Mouse (Mus musculus): ENCODE data around the gene Gfi1b. TPM values are rescaled to one million over a fixed set of nuclear protein-coding genes. Genes with fewer than 3 reads are reported as not detected.

Gfi1b gene
- polyA plus RNA-seq, 1 experiment from 2014 or later = 2.2 TPM

GRCm38 (mm10) chr2:28618777-28619336 is 2.9 kb downstream of the Gfi1b start:
- DNase-seq (ENCODE audit: low spot score) = no peak
- Histone ChIP-seq H3K27me3 (ENCODE audit: control insufficient read depth, insufficient read depth, low read length) (peaks cover 19% of the 10 kb centered on the region), H3K4me1 (ENCODE audit: control insufficient read depth, insufficient read depth, low read length) (no peaks in the 10 kb centered on the region), H3K9ac (ENCODE audit: low read length) (no peak overlapping the region), H3K4me2 (ENCODE audit: low read depth, severe bottlenecking) (no peak overlapping the region), H3K9me3 (ENCODE audit: control insufficient read depth, low read length) (no peaks in the 10 kb centered on the region), H3K27ac (replicated peaks; ENCODE audit: low read depth, low read length) (no peak overlapping the region), H3K4me3 (ENCODE audit: low read depth, low read length) (no peak overlapping the region), H3K36me3 (ENCODE audit: control insufficient read depth, insufficient read depth, low read length) (no peaks in the 10 kb centered on the region; the same call in 1 of the 2 replicates)
- ATAC-seq (ENCODE audit: insufficient number of reproducible peaks, low FRiP score, low TSS enrichment, low read depth) = no peak
- WGBS = 79% methylated on average over 6 of the region's 6 CpGs

GRCm38 (mm10) chr2:28617498-28618486 is 4.0 kb downstream of the Gfi1b start:
- WGBS = 76% methylated on average over 8 of the region's 8 CpGs
- ATAC-seq (ENCODE audit: insufficient number of reproducible peaks, low FRiP score, low TSS enrichment, low read depth) = no peak
- H3K27ac ChIP-seq (replicated peaks; ENCODE audit: low read depth, low read length) = no peak overlapping the region
- no peak overlapping the region for H3K4me2 ChIP-seq (ENCODE audit: low read depth, severe bottlenecking)
- DNase-seq (ENCODE audit: low spot score) = no peak
- H3K9ac ChIP-seq (ENCODE audit: low read length) = no peak overlapping the region
- H3K4me1 ChIP-seq (ENCODE audit: control insufficient read depth, insufficient read depth, low read length) = no peaks in the 10 kb centered on the region
- no peaks in the 10 kb centered on the region; the same call in 1 of the 2 replicates for H3K36me3 ChIP-seq (ENCODE audit: control insufficient read depth, insufficient read depth, low read length)
- H3K4me3 ChIP-seq (ENCODE audit: low read depth, low read length) = no peak overlapping the region
- peaks cover 19% of the 10 kb centered on the region for H3K27me3 ChIP-seq (ENCODE audit: control insufficient read depth, insufficient read depth, low read length)
- H3K9me3 ChIP-seq (ENCODE audit: control insufficient read depth, low read length) = no peaks in the 10 kb centered on the region

- H3K36me3 ChIP-seq (ENCODE audit: control insufficient read depth, insufficient read depth, low read length) = no peaks in the 10 kb centered on the region; the same call in 1 of the 2 replicates
- H3K4me2 ChIP-seq (ENCODE audit: low read depth, severe bottlenecking) = no peak overlapping the region
- no peaks in the 10 kb centered on the region for H3K9me3 ChIP-seq (ENCODE audit: control insufficient read depth, low read length)
- H3K4me1 ChIP-seq (ENCODE audit: control insufficient read depth, insufficient read depth, low read length) = no peaks in the 10 kb centered on the region
- H3K9ac ChIP-seq (ENCODE audit: low read length) = no peak overlapping the region
- 81% methylated on average over 9 of the region's 9 CpGs for WGBS
- peaks cover 15% of the 10 kb centered on the region for H3K27me3 ChIP-seq (ENCODE audit: control insufficient read depth, insufficient read depth, low read length)
- ATAC-seq (ENCODE audit: insufficient number of reproducible peaks, low FRiP score, low TSS enrichment, low read depth) (no peak), DNase-seq (ENCODE audit: low spot score) (no peak)
- no peak overlapping the region for H3K27ac ChIP-seq (replicated peaks; ENCODE audit: low read depth, low read length)
- H3K4me3 ChIP-seq (ENCODE audit: low read depth, low read length) = no peak overlapping the region
These were observed 4.9 kb downstream of the Gfi1b start for GRCm38 (mm10) chr2:28616874-28617273.

- ATAC-seq (ENCODE audit: insufficient number of reproducible peaks, low FRiP score, low TSS enrichment, low read depth) (no peak), DNase-seq (ENCODE audit: low spot score) (no peak)
- no peaks in the 10 kb centered on the region for H3K4me1 ChIP-seq (ENCODE audit: control insufficient read depth, insufficient read depth, low read length)
- no peak overlapping the region for H3K27ac ChIP-seq (replicated peaks; ENCODE audit: low read depth, low read length)
- peaks cover 9% of the 10 kb centered on the region for H3K27me3 ChIP-seq (ENCODE audit: control insufficient read depth, insufficient read depth, low read length)
- no peak overlapping the region for H3K4me3 ChIP-seq (ENCODE audit: low read depth, low read length)
- no peaks in the 10 kb centered on the region; the same call in 1 of the 2 replicates for H3K36me3 ChIP-seq (ENCODE audit: control insufficient read depth, insufficient read depth, low read length)
- H3K4me2 ChIP-seq (ENCODE audit: low read depth, severe bottlenecking) = no peak overlapping the region
- no peak overlapping the region for H3K9ac ChIP-seq (ENCODE audit: low read length)
- 32% methylated on average over 5 of the region's 5 CpGs for WGBS
- no peaks in the 10 kb centered on the region for H3K9me3 ChIP-seq (ENCODE audit: control insufficient read depth, low read length)
These were observed 5.4 kb downstream of the Gfi1b start for GRCm38 (mm10) chr2:28616358-28616757.

GRCm38 (mm10) chr2:28613599-28613998 is 8.2 kb downstream of the Gfi1b start:
- H3K4me2 ChIP-seq (ENCODE audit: low read depth, severe bottlenecking) = no peak overlapping the region
- H3K9me3 ChIP-seq (ENCODE audit: control insufficient read depth, low read length) = no peaks in the 10 kb centered on the region
- no peak overlapping the region for H3K4me3 ChIP-seq (ENCODE audit: low read depth, low read length)
- H3K36me3 ChIP-seq (ENCODE audit: control insufficient read depth, insufficient read depth, low read length) = no peaks in the 10 kb centered on the region; the same call in 1 of the 2 replicates
- WGBS = 92% methylated on average over 10 of the region's 10 CpGs
- no peak overlapping the region for H3K9ac ChIP-seq (ENCODE audit: low read length)
- DNase-seq (ENCODE audit: low spot score) = no peak
- H3K27ac ChIP-seq (replicated peaks; ENCODE audit: low read depth, low read length) = no peak overlapping the region
- no peaks in the 10 kb centered on the region for H3K27me3 ChIP-seq (ENCODE audit: control insufficient read depth, insufficient read depth, low read length)
- ATAC-seq (ENCODE audit: insufficient number of reproducible peaks, low FRiP score, low TSS enrichment, low read depth) = no peak
- H3K4me1 ChIP-seq (ENCODE audit: control insufficient read depth, insufficient read depth, low read length) = no peaks in the 10 kb centered on the region

- no peaks in the 10 kb centered on the region for H3K9me3 ChIP-seq (ENCODE audit: control insufficient read depth, low read length)
- DNase-seq (ENCODE audit: low spot score) = no peak
- H3K4me1 ChIP-seq (ENCODE audit: control insufficient read depth, insufficient read depth, low read length) = peaks cover 3% of the 10 kb centered on the region; the same call in 1 of the 2 replicates
- H3K4me2 ChIP-seq (ENCODE audit: low read depth, severe bottlenecking) = no peak overlapping the region
- ATAC-seq (ENCODE audit: insufficient number of reproducible peaks, low FRiP score, low TSS enrichment, low read depth) = no peak
- WGBS = 62% methylated on average over 10 of the region's 10 CpGs
- H3K4me3 ChIP-seq (ENCODE audit: low read depth, low read length) = no peak overlapping the region
- H3K9ac ChIP-seq (ENCODE audit: low read length) = no peak overlapping the region
- no peaks in the 10 kb centered on the region for H3K27me3 ChIP-seq (ENCODE audit: control insufficient read depth, insufficient read depth, low read length)
- H3K36me3 ChIP-seq (ENCODE audit: control insufficient read depth, insufficient read depth, low read length) = no peaks in the 10 kb centered on the region; the same call in 1 of the 2 replicates
- no peak overlapping the region for H3K27ac ChIP-seq (replicated peaks; ENCODE audit: low read depth, low read length)
These were observed 9.2 kb downstream of the Gfi1b start for GRCm38 (mm10) chr2:28612436-28613063.

- Histone ChIP-seq H3K9ac (ENCODE audit: low read length) (no peak overlapping the region), H3K27me3 (ENCODE audit: control insufficient read depth, insufficient read depth, low read length) (no peaks in the 10 kb centered on the region), H3K27ac (replicated peaks; ENCODE audit: low read depth, low read length) (no peak overlapping the region), H3K9me3 (ENCODE audit: control insufficient read depth, low read length) (no peaks in the 10 kb centered on the region), H3K4me2 (ENCODE audit: low read depth, severe bottlenecking) (no peak overlapping the region), H3K4me1 (ENCODE audit: control insufficient read depth, insufficient read depth, low read length) (peaks cover 3% of the 10 kb centered on the region; the same call in 1 of the 2 replicates), H3K36me3 (ENCODE audit: control insufficient read depth, insufficient read depth, low read length) (no peaks in the 10 kb centered on the region; the same call in 1 of the 2 replicates), H3K4me3 (ENCODE audit: low read depth, low read length) (no peak overlapping the region)
- ATAC-seq (ENCODE audit: insufficient number of reproducible peaks, low FRiP score, low TSS enrichment, low read depth) (no peak), DNase-seq (ENCODE audit: low spot score) (no peak)
- WGBS = 87% methylated on average over 17 of the region's 17 CpGs
These were observed 10.4 kb downstream of the Gfi1b start for GRCm38 (mm10) chr2:28611407-28611787.

GRCm38 (mm10) chr2:28610716-28611406 is 10.9 kb downstream of the Gfi1b start:
- no peak for DNase-seq (ENCODE audit: low spot score)
- H3K27me3 ChIP-seq (ENCODE audit: control insufficient read depth, insufficient read depth, low read length) = no peaks in the 10 kb centered on the region
- no peak overlapping the region for H3K4me2 ChIP-seq (ENCODE audit: low read depth, severe bottlenecking)
- no peak overlapping the region for H3K27ac ChIP-seq (replicated peaks; ENCODE audit: low read depth, low read length)
- ATAC-seq (ENCODE audit: insufficient number of reproducible peaks, low FRiP score, low TSS enrichment, low read depth) = no peak
- no peak overlapping the region for H3K9ac ChIP-seq (ENCODE audit: low read length)
- no peaks in the 10 kb centered on the region; the same call in 1 of the 2 replicates for H3K36me3 ChIP-seq (ENCODE audit: control insufficient read depth, insufficient read depth, low read length)
- peaks cover 3% of the 10 kb centered on the region; the same call in 1 of the 2 replicates for H3K4me1 ChIP-seq (ENCODE audit: control insufficient read depth, insufficient read depth, low read length)
- 81% methylated on average over 12 of the region's 12 CpGs for WGBS
- no peaks in the 10 kb centered on the region for H3K9me3 ChIP-seq (ENCODE audit: control insufficient read depth, low read length)
- H3K4me3 ChIP-seq (ENCODE audit: low read depth, low read length) = no peak overlapping the region

Measured in limb, embryonic 11.5 days (tissue).